Mouse (Mus musculus): ENCODE data around the gene Hectd4. TPM values are rescaled to one million over a fixed set of nuclear protein-coding genes. Genes with fewer than 3 reads are reported as not detected.
A peak's percentile ranks its signal among the peaks of the same experiment; 100 is the strongest.
"Not testable (repeated sequence)": the region's sequence is repeated elsewhere in the genome, so short reads cannot be mapped to it uniquely, and the experiment has no call there.

Hectd4 gene
- polyA plus RNA-seq, 1 experiment from 2014 or later: 2.0 TPM

- WGBS: 81% methylated on average over 1 of the region's 1 CpGs
- Histone ChIP-seq H3K4me1 (replicated peaks; ENCODE audit: insufficient read depth, low read length) (peaks cover 11% of the 10 kb centered on the region; the same call in 1 of the 2 replicates), H3K9me3 (replicated peaks; ENCODE audit: low read length) (no peaks in the 10 kb centered on the region), H3K9ac (ENCODE audit: low read depth, low read length) (no peak overlapping the region), H3K4me2 (ENCODE audit: low read length) (no peak overlapping the region), H3K36me3 (ENCODE audit: insufficient read depth, low read length) (peaks cover 55% of the 10 kb centered on the region), H3K4me3 (replicated peaks; ENCODE audit: low read depth, low read length) (no peak overlapping the region), H3K27me3 (ENCODE audit: insufficient read depth, low read length) (no peaks in the 10 kb centered on the region), H3K27ac (no peak overlapping the region)
- no peak for DNase-seq (ENCODE audit: low spot score)
- no peak for ATAC-seq (replicated peaks; ENCODE audit: low FRiP score, low read depth)
- TF ChIP-seq CTCF (IDR thresholded peaks at IDR 0.05; ENCODE audit: low read depth): no peak
These were observed 9.5 kb upstream of the Hectd4 start for GRCm38 (mm10) chr5:121210601-121210924.

GRCm38 (mm10) chr5:121212108-121212507, 7.9 kb upstream of the Hectd4 start:
- ATAC-seq (replicated peaks; ENCODE audit: low FRiP score, low read depth): no peak
- no peak for TF ChIP-seq CTCF (IDR thresholded peaks at IDR 0.05; ENCODE audit: low read depth)
- Histone ChIP-seq H3K9me3 (replicated peaks; ENCODE audit: low read length) (no peaks in the 10 kb centered on the region), H3K9ac (ENCODE audit: low read depth, low read length) (no peak overlapping the region), H3K27ac (no peak overlapping the region), H3K27me3 (ENCODE audit: insufficient read depth, low read length) (no peaks in the 10 kb centered on the region), H3K36me3 (ENCODE audit: insufficient read depth, low read length) (peaks cover 45% of the 10 kb centered on the region), H3K4me2 (ENCODE audit: low read length) (no peak overlapping the region), H3K4me3 (replicated peaks; ENCODE audit: low read depth, low read length) (no peak overlapping the region), H3K4me1 (replicated peaks; ENCODE audit: insufficient read depth, low read length) (0 out of 2 replicates have a peak, but pooled peaks cover 3% of the 10 kb centered on the region)
- DNase-seq (ENCODE audit: low spot score): no peak
- WGBS: 92% methylated on average over 6 of the region's 6 CpGs

- no peak for TF ChIP-seq CTCF (IDR thresholded peaks at IDR 0.05; ENCODE audit: low read depth)
- Histone ChIP-seq H3K27ac (no peak overlapping the region), H3K4me3 (replicated peaks; ENCODE audit: low read depth, low read length) (no peak overlapping the region), H3K36me3 (ENCODE audit: insufficient read depth, low read length) (peaks cover 23% of the 10 kb centered on the region; the same call in 1 of the 2 replicates), H3K4me1 (replicated peaks; ENCODE audit: insufficient read depth, low read length) (no peaks in the 10 kb centered on the region), H3K27me3 (ENCODE audit: insufficient read depth, low read length) (no peaks in the 10 kb centered on the region), H3K9me3 (replicated peaks; ENCODE audit: low read length) (no peaks in the 10 kb centered on the region), H3K4me2 (ENCODE audit: low read length) (no peak overlapping the region), H3K9ac (ENCODE audit: low read depth, low read length) (no peak overlapping the region)
- DNase-seq (ENCODE audit: low spot score) (no peak), ATAC-seq (replicated peaks; ENCODE audit: low FRiP score, low read depth) (no peak)
- 53% methylated on average over 7 of the region's 7 CpGs for WGBS
These were observed 5.3 kb upstream of the Hectd4 start for GRCm38 (mm10) chr5:121214707-121215106.

GRCm38 (mm10) chr5:121215380-121216125, 4.5 kb upstream of the Hectd4 start:
- no peaks in the 10 kb centered on the region for H3K27me3 ChIP-seq (ENCODE audit: insufficient read depth, low read length)
- 54% methylated on average over 13 of the region's 13 CpGs for WGBS
- TF ChIP-seq CTCF (IDR thresholded peaks at IDR 0.05; ENCODE audit: low read depth): peak; percentile 94
- no peak overlapping the region for H3K9ac ChIP-seq (ENCODE audit: low read depth, low read length)
- no peak overlapping the region for H3K4me3 ChIP-seq (replicated peaks; ENCODE audit: low read depth, low read length)
- peaks cover 17% of the 10 kb centered on the region; the same call in 1 of the 2 replicates for H3K36me3 ChIP-seq (ENCODE audit: insufficient read depth, low read length)
- H3K4me1 ChIP-seq (replicated peaks; ENCODE audit: insufficient read depth, low read length): no peaks in the 10 kb centered on the region
- no peak for ATAC-seq (replicated peaks; ENCODE audit: low FRiP score, low read depth)
- no peaks in the 10 kb centered on the region for H3K9me3 ChIP-seq (replicated peaks; ENCODE audit: low read length)
- H3K4me2 ChIP-seq (ENCODE audit: low read length): no peak overlapping the region
- peak; percentile 86 for DNase-seq (ENCODE audit: low spot score)
- no peak overlapping the region for H3K27ac ChIP-seq

GRCm38 (mm10) chr5:121216126-121216446, 3.9 kb upstream of the Hectd4 start:
- Histone ChIP-seq H3K36me3 (ENCODE audit: insufficient read depth, low read length) (peaks cover 12% of the 10 kb centered on the region; the same call in 1 of the 2 replicates), H3K27ac (no peak overlapping the region), H3K4me1 (replicated peaks; ENCODE audit: insufficient read depth, low read length) (no peaks in the 10 kb centered on the region), H3K27me3 (ENCODE audit: insufficient read depth, low read length) (no peaks in the 10 kb centered on the region), H3K4me2 (ENCODE audit: low read length) (no peak overlapping the region), H3K9me3 (replicated peaks; ENCODE audit: low read length) (no peaks in the 10 kb centered on the region), H3K9ac (ENCODE audit: low read depth, low read length) (no peak overlapping the region), H3K4me3 (replicated peaks; ENCODE audit: low read depth, low read length) (no peak overlapping the region)
- ATAC-seq (replicated peaks; ENCODE audit: low FRiP score, low read depth) (no peak), DNase-seq (ENCODE audit: low spot score) (no peak)
- no peak for TF ChIP-seq CTCF (IDR thresholded peaks at IDR 0.05; ENCODE audit: low read depth)
- 85% methylated on average over 12 of the region's 12 CpGs for whole genome bisulfite sequencing

GRCm38 (mm10) chr5:121216584-121217312, 3.3 kb upstream of the Hectd4 start:
- not testable (repeated sequence) for H3K9me3 ChIP-seq (replicated peaks; ENCODE audit: low read length); H3K4me3 ChIP-seq (replicated peaks; ENCODE audit: low read depth, low read length); H3K27me3 ChIP-seq (ENCODE audit: insufficient read depth, low read length); ATAC-seq (replicated peaks; ENCODE audit: low FRiP score, low read depth); H3K4me2 ChIP-seq (ENCODE audit: low read length); H3K27ac ChIP-seq; H3K9ac ChIP-seq (ENCODE audit: low read depth, low read length); H3K4me1 ChIP-seq (replicated peaks; ENCODE audit: insufficient read depth, low read length); DNase-seq (ENCODE audit: low spot score); H3K36me3 ChIP-seq (ENCODE audit: insufficient read depth, low read length)
- 90% methylated on average over 9 of the region's 9 CpGs for WGBS
